Mouse (Mus musculus): ENCODE results near the gene Ganc. TPM values are rescaled to one million over a fixed set of nuclear protein-coding genes. Genes with fewer than 3 reads are reported as not detected.

The Ganc gene
- 5.6 TPM for polyA plus RNA-seq (2014; fragmentation: Illumina TruSeq; extraction: RNeasy Lipid Tissue Mini Kit (QIAGEN cat#74804); ENCODE audit: insufficient read depth, low read depth, low replicate concordance)

GRCm38 (mm10) chr2:120403653-120403985 lies at the start of gene Ganc:
Ganc (plus strand) TSS chr2:120403896.

GRCm38 (mm10) chr2:120403986-120404822 lies 508 bp downstream of the Ganc start, which contains the start of gene Tmem87a:
Tmem87a (minus strand) TSS chr2:120404113.

GRCm38 (mm10) chr2:120455719-120456118 lies 52.0 kb downstream of the Ganc start, which contains the start of gene Capn3:
Capn3 (plus strand) TSS chr2:120456019.

Other genes with a start within 250 kb of the Ganc start
- 163 TPM for gene Ehd4, start 249.3 kb upstream of the Ganc start, polyA plus RNA-seq (2014; fragmentation: Illumina TruSeq; extraction: RNeasy Lipid Tissue Mini Kit (QIAGEN cat#74804); ENCODE audit: insufficient read depth, low read depth, low replicate concordance)
- gene Pla2g4e, start 158.6 kb upstream of the Ganc start, polyA plus RNA-seq (2014; fragmentation: Illumina TruSeq; extraction: RNeasy Lipid Tissue Mini Kit (QIAGEN cat#74804); ENCODE audit: insufficient read depth, low read depth, low replicate concordance): not detected
- gene Pla2g4d, start 114.7 kb upstream of the Ganc start, polyA plus RNA-seq (2014; fragmentation: Illumina TruSeq; extraction: RNeasy Lipid Tissue Mini Kit (QIAGEN cat#74804); ENCODE audit: insufficient read depth, low read depth, low replicate concordance): not detected
- 1.5 TPM for gene Pla2g4f, start 89.7 kb upstream of the Ganc start, polyA plus RNA-seq (2014; fragmentation: Illumina TruSeq; extraction: RNeasy Lipid Tissue Mini Kit (QIAGEN cat#74804); ENCODE audit: insufficient read depth, low read depth, low replicate concordance)
- 12.2 TPM for gene Vps39, start 50.8 kb upstream of the Ganc start, polyA plus RNA-seq (2014; fragmentation: Illumina TruSeq; extraction: RNeasy Lipid Tissue Mini Kit (QIAGEN cat#74804); ENCODE audit: insufficient read depth, low read depth, low replicate concordance)
- 20.3 TPM for gene Tmem87a, start 217 bp downstream of the Ganc start, polyA plus RNA-seq (2014; fragmentation: Illumina TruSeq; extraction: RNeasy Lipid Tissue Mini Kit (QIAGEN cat#74804); ENCODE audit: insufficient read depth, low read depth, low replicate concordance)
- 0.68 TPM for gene Capn3, start 52.1 kb downstream of the Ganc start, polyA plus RNA-seq (2014; fragmentation: Illumina TruSeq; extraction: RNeasy Lipid Tissue Mini Kit (QIAGEN cat#74804); ENCODE audit: insufficient read depth, low read depth, low replicate concordance)
- gene Zfp106, start 159.9 kb downstream of the Ganc start, polyA plus RNA-seq (2014; fragmentation: Illumina TruSeq; extraction: RNeasy Lipid Tissue Mini Kit (QIAGEN cat#74804); ENCODE audit: insufficient read depth, low read depth, low replicate concordance): 18.7 TPM
- gene Snap23, start 163.8 kb downstream of the Ganc start, polyA plus RNA-seq (2014; fragmentation: Illumina TruSeq; extraction: RNeasy Lipid Tissue Mini Kit (QIAGEN cat#74804); ENCODE audit: insufficient read depth, low read depth, low replicate concordance): 31.7 TPM
- 8.7 TPM for gene Haus2, start 205.5 kb downstream of the Ganc start, polyA plus RNA-seq (2014; fragmentation: Illumina TruSeq; extraction: RNeasy Lipid Tissue Mini Kit (QIAGEN cat#74804); ENCODE audit: insufficient read depth, low read depth, low replicate concordance)
- gene Lrrc57, start 205.6 kb downstream of the Ganc start, polyA plus RNA-seq (2014; fragmentation: Illumina TruSeq; extraction: RNeasy Lipid Tissue Mini Kit (QIAGEN cat#74804); ENCODE audit: insufficient read depth, low read depth, low replicate concordance): 19.1 TPM
- gene Stard9, start 225.2 kb downstream of the Ganc start, polyA plus RNA-seq (2014; fragmentation: Illumina TruSeq; extraction: RNeasy Lipid Tissue Mini Kit (QIAGEN cat#74804); ENCODE audit: insufficient read depth, low read depth, low replicate concordance): 18.7 TPM